Mouse (Mus musculus) lung, postnatal 36 days (tissue): ENCODE measurements at regions not wholly inside any gene's neighbourhood (a gene's known extent, or its start where the extent isn't known, plus 50 kb on each side); places are given as distances from the start of the nearest gene placed in this dataset.

Experiments
- DNase-seq: peaks from one replicate; pipeline ENCODE4 v3.0.0; 2022; ENCODE audit warnings: mixed read lengths

GRCm38 (mm10) chr9:52289069-52289468 is 120.7 kb upstream of the Zc3h12c start:
- DNase-seq: no peak

- DNase-seq: peak; percentile 11
Measured at GRCm38 (mm10) chr9:52287761-52288275, 119.4 kb upstream of the Zc3h12c start.

- peak; percentile 84 for DNase-seq
Measured at GRCm38 (mm10) chr9:52287246-52287651, 118.9 kb upstream of the Zc3h12c start.

DNA sequence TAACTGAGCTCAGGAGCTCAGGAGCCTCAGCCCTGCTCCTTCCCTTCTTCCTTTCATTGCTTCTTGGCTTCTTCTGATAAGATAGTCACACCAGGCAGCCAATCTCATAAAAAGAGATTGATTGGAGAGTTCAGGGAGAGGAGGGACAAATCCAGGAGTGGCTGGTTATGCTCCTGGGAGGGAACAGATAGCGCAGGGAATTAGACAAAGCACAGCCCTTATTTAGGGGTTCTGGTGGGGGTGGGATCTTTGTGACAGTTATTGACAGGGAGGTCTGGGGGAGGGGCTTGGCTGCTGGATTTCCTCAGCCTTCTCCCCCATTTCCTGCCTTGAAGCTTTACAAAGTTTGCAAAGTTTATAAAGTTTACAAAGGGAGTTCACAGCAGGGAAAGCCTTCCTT is 117.7 kb upstream of the Zc3h12c start:
- no peak for DNase-seq

DNA sequence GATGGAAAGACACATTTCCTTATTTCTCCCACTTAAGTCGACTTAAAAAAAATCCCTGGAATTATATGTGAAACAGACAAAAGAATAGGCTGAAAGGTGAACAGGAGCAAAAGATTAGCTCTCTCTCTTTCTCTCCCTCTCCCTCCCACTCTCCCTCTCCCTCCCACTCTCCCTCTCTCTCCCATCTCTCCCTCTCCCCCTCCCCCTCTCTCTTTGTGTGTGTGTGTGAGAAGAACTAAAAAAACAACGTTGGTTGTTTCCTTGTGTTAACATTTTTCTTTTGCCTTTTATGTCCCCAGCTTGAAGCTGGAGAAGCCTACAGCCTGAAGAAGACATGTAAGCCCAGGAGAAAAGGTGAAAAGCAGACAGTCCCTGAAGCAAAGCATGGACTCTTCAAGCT is 115.2 kb upstream of the Zc3h12c start:
- no peak for DNase-seq

DNA sequence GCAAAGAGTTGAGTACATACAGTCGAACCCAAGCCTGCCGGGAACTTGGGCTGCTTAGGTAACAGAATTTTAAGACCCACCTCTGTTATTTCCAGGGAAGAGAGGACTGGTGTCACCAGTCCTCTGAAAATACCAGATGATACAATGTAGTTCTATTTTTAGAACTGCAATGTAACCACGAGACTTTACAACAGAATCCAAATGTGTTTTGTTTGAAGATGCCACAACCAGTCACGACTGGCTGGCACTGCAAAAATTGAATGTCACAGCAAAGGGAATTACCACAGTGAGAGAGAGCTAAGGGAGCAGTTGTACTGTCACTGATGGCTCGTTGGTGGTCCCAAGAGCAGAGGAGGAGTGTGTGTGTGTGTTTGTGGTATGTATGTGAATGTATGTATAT is 112.6 kb upstream of the Zc3h12c start:
- DNase-seq: no peak

DNA sequence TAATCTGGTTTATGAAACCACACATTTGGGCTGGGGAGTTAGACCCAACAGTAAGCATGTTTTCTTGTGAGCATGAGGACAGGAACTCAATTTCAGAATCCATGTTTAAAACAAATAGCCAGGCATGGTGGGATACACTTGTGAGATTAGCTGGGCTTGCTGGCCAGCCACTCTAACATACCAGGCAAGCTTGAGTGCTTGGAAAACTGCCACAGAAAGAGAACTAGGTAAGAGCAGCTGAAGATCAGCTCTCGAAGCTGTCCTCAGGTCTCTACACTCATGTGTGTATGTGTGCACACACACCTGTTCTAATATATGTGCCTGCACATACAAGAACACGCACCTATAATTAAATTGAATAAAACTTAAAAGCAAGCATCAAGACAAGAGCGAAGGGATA is 112.2 kb upstream of the Zc3h12c start:
- DNase-seq: peak; percentile 65

GRCm38 (mm10) chr9:52278701-52279023 is 110.3 kb upstream of the Zc3h12c start:
- no peak for DNase-seq

DNA sequence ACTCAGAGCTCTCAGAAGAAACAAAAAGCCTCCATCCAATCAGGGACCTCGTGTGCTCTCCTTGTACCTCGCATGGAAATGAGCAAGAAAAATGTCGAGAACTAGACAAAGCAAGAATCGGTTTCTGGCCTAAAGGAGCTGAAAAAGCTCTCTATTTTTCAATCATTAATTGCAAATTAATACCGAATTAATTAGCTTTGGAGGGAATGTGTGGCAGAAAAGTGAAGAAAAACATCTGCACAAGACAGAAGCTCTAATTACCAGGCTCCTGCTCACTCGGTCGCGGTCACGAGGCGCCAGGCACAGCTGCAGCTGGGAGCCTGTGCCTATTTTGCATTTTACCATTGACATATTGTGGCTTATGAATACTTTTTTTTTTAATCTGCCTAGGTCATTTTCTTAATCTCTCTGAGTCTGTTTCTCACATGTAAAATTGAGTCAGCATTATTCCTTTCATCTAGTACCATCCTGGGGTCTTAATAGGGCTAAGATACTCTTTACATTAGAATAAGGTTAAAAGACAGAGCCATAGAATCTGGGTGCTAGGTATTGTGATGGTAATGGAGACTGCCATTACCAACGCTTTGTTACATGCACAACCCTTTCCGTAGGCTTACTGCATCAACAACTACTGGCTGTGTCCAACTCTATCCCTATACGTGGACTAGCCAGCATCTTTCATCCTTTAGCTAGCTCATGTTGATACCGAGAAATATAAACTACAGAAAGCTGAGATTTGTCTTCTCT is 109.8 kb upstream of the Zc3h12c start:
- DNase-seq: no peak

DNA sequence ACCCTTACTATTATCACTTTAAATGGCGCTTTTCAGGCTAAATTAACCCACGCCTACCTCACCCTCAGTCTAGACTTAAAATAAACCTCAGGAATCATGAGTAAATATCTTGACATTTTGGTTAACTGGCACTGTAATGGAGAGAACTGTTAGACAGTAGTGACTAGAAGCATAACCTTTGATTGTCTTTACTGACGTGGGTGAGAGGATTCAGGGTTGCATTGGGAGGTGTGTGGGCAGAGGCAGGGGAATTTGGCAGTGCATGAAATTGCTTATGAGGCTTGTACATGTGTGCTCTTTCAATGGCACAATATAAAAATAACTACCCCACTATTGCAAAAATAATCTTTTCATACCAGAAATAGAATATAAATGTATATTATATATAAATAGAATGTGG is 105.6 kb upstream of the Zc3h12c start:
- DNase-seq: no peak

- DNase-seq: no peak
Measured at GRCm38 (mm10) chr9:52272668-52273067, 104.3 kb upstream of the Zc3h12c start.

DNA sequence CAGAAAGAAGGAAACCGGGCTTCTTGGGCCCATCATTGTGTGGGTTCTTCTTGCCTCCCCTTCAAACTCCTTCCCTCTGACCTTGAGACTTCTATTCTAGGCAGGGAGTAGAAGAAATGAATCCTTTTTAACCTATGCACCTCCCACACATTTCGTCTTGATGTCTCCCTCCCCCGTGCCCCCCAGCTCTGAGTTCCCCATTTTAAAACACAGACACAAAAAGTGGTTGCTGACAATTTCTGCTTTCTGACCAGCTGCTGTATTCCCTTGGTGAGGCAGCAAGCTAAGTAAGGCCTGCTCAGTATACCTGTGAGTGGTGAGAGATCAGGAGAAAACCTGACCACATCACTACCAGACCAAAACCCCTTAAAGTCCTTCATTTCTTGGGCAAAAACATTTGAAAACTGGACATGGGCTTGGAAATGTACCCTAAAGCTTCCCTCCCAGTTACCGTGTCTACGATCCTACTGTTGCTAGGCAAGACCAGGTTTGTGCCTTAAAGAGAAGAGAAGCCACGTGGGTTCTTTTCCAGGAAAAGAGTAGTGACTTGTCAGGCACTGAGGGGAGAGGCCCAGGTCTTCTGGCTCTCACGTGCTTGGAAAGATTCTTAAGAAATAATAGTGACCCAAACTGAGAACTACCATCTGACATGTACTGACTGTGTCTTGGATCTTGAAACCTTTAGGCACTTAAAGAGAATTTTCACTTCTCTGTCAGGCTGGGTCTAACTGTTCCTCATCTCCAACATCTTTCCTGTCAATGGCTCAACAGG is 103.2 kb upstream of the Zc3h12c start:
- DNase-seq: peak; percentile 8

GRCm38 (mm10) chr9:52261538-52261937 is 93.2 kb upstream of the Zc3h12c start:
- no peak for DNase-seq

DNA sequence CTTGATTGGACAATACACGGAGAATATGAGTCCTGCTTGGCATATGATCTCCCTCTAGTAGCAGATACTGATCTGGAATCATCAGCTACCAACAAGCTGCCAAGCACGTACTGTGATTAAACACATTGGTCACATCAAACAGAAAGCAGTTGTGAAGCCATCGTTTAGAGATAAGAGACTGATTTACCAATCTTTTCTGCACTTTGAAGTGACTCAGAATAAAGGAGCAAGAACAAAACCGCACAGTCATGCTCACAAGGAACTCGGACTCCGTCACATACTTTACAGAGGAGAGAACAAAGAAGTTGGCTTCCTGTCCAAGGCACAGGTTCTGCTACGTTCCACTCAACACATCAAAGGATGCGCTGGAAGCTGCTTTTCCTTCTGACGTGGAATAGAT is 91.1 kb upstream of the Zc3h12c start:
- DNase-seq: no peak

GRCm38 (mm10) chr9:52255692-52256091 is 87.3 kb upstream of the Zc3h12c start:
- no peak for DNase-seq

GRCm38 (mm10) chr9:52254475-52254874 is 86.1 kb upstream of the Zc3h12c start:
- no peak for DNase-seq

DNA sequence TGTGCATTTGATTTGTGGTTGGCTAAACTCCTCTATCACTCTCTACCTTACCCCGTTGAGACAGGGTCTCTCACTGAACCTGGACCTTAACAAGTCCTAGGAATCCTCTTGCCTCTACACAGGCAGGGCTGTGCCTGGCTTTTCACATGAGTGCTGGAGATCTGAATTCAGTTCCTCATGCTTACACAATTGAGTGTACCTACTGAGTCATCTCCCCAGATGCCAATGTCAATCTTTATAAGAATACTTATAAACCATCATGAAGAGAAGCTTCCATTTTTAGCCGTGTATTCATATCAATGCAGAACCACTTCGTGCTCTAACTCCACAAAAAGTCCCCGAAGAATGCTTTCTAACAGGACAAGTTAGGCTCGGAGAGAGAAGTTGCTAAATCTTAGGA is 83.1 kb upstream of the Zc3h12c start:
- DNase-seq: no peak

- no peak for DNase-seq
Measured at GRCm38 (mm10) chr9:52246712-52247111, 78.3 kb upstream of the Zc3h12c start.

- DNase-seq: no peak
Measured at GRCm38 (mm10) chr9:52244081-52244480, 75.7 kb upstream of the Zc3h12c start.

- no peak for DNase-seq
Measured at GRCm38 (mm10) chr9:52243032-52243431, 74.7 kb upstream of the Zc3h12c start.

- no peak for DNase-seq
Measured at GRCm38 (mm10) chr9:52241577-52241976, 73.2 kb upstream of the Zc3h12c start.

DNA sequence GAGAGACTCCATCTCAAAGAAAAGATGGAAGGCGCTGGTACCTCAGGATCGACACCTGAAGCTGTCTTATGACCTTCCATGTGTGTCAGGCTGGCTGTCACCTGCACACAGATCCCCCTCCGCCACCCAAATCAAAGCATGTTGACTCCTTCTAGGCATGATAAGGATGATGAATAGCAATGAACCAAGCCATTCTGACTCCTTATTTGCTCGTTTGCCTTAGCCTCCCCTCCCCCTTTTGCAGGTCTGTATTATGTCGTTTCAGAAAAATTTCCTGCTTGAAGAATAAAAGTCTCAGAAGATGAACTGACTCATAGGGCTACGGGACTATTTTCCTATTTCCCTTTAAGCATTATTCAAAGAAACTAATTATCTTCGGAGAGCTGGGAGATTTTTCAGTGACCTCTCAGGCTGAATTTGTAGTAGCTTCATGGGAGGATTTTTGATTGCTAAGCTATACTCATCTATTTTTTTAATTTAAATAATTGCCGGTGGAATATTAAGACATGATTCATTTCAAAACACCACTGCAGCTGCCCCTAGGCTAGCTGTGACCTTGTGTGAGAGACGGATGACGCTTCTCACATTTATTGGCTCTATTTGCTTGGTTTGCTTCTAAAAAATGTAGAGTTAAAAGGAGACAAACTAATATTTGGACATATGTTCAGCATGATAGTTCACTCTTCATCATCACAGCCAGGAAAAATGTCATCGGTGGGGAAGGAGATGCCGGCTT is 72.4 kb upstream of the Zc3h12c start:
- DNase-seq: no peak

DNA sequence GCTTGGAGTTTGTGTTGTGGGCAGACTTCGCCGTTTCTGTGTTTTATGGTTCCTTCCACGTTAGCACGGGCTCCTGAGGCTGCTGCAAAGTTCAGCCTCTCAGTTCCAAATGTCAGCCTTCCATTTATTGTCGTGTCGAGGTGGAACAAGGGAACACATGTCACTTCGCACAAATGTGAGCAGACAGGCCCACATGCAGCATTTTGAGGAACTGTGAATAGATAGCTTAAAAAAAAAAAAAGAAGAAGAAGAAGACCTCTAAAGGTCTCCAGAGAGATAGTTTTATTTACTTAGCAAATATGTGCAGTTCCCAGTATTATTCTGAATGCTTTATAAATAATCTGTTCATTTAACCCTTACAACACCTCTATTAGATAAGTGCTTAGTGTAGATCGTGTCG is 66.4 kb upstream of the Zc3h12c start:
- DNase-seq: no peak

GRCm38 (mm10) chr9:52229589-52229988 is 61.2 kb upstream of the Zc3h12c start:
- peak; percentile 37 for DNase-seq
